Mouse (Mus musculus) ES-Bruce4 (cell line): ENCODE measurements around the gene Lpp.

ENCODE experiments used
- CTCF ChIP-seq: IDR thresholded peaks from one replicate; pipeline ENCODE4 v1.8.1; 2011; ENCODE audit warnings: low read depth, low read length
- EP300 ChIP-seq: IDR thresholded peaks from 2 replicates; pipeline ENCODE4 v1.6.1; 2011; ENCODE audit warnings: low read depth, low read length; ENCODE audit not compliant: insufficient read depth
- POLR2A ChIP-seq: IDR thresholded peaks from one replicate; pipeline ENCODE4 v1.8.1; 2011; ENCODE audit warnings: low read length; ENCODE audit not compliant: insufficient read depth

GRCm38 (mm10) chr16:24964311-24964710, 571.0 kb downstream of the Lpp start:
- TF ChIP-seq CTCF = no peak
- TF ChIP-seq POLR2A = no peak
- no peak for TF ChIP-seq EP300
